Mouse (Mus musculus): ENCODE results near the gene Tfdp2. TPM values are rescaled to one million over a fixed set of nuclear protein-coding genes. Genes with fewer than 3 reads are reported as not detected.
A peak's percentile ranks its signal among the peaks of the same experiment; 100 is the strongest.
"Not testable (repeated sequence)": the region's sequence is repeated elsewhere in the genome, so short reads cannot be mapped to it uniquely, and the experiment has no call there.

Tfdp2 gene
- polyA plus RNA-seq, 1 experiment from 2014 or later: 61.4 TPM

- Histone ChIP-seq H3K27me3 (replicated peaks; ENCODE audit: low read depth, poor library complexity, severe bottlenecking) (no peaks in the 10 kb centered on the region), H3K27ac (replicated peaks) (no peak overlapping the region), H3K4me1 (0 out of 2 replicates have a peak, but pooled peaks cover 8% of the 10 kb centered on the region), H3K36me3 (replicated peaks) (peaks cover 35% of the 10 kb centered on the region), H3K4me3 (no peak overlapping the region), H3K9me3 (no peaks in the 10 kb centered on the region)
- DNase-seq (ENCODE audit: low spot score): no peak
- WGBS: 78% methylated on average over 6 of the region's 6 CpGs
Observed at GRCm38 (mm10) chr9:96326496-96326923, 130.4 kb downstream of the Tfdp2 start.

- DNase-seq (ENCODE audit: low spot score): no peak
- Histone ChIP-seq H3K36me3 (replicated peaks) (peaks cover 41% of the 10 kb centered on the region), H3K4me1 (0 out of 2 replicates have a peak, but pooled peaks cover 8% of the 10 kb centered on the region), H3K27ac (replicated peaks) (no peak overlapping the region), H3K4me3 (no peak overlapping the region), H3K27me3 (replicated peaks; ENCODE audit: low read depth, poor library complexity, severe bottlenecking) (no peaks in the 10 kb centered on the region), H3K9me3 (no peaks in the 10 kb centered on the region)
- 89% methylated on average over 4 of the region's 4 CpGs for WGBS
Observed at GRCm38 (mm10) chr9:96328226-96328625, 132.2 kb downstream of the Tfdp2 start.

GRCm38 (mm10) chr9:96331146-96331545 lies 135.1 kb downstream of the Tfdp2 start:
- H3K4me3 ChIP-seq: no peak overlapping the region
- no peak overlapping the region for H3K27ac ChIP-seq (replicated peaks)
- peaks cover 60% of the 10 kb centered on the region for H3K36me3 ChIP-seq (replicated peaks)
- H3K4me1 ChIP-seq: no peaks in the 10 kb centered on the region
- no peaks in the 10 kb centered on the region for H3K9me3 ChIP-seq
- no peak for DNase-seq (ENCODE audit: low spot score)
- 94% methylated on average over 5 of the region's 5 CpGs for WGBS
- no peaks in the 10 kb centered on the region for H3K27me3 ChIP-seq (replicated peaks; ENCODE audit: low read depth, poor library complexity, severe bottlenecking)

GRCm38 (mm10) chr9:96345750-96346149 lies 149.7 kb downstream of the Tfdp2 start:
- DNase-seq (ENCODE audit: low spot score): no peak
- Histone ChIP-seq H3K4me1 (no peaks in the 10 kb centered on the region), H3K27me3 (replicated peaks; ENCODE audit: low read depth, poor library complexity, severe bottlenecking) (no peaks in the 10 kb centered on the region), H3K9me3 (no peaks in the 10 kb centered on the region), H3K27ac (replicated peaks) (no peak overlapping the region), H3K36me3 (replicated peaks) (peaks cover 55% of the 10 kb centered on the region), H3K4me3 (no peak overlapping the region)
- WGBS: 97% methylated on average over 3 of the region's 3 CpGs

- Histone ChIP-seq H3K27ac (replicated peaks) (no peak overlapping the region), H3K4me1 (peaks cover 1% of the 10 kb centered on the region; the same call in 1 of the 2 replicates), H3K4me3 (no peak overlapping the region), H3K27me3 (replicated peaks; ENCODE audit: low read depth, poor library complexity, severe bottlenecking) (no peaks in the 10 kb centered on the region), H3K9me3 (no peaks in the 10 kb centered on the region), H3K36me3 (replicated peaks) (peaks cover 45% of the 10 kb centered on the region)
- DNase-seq (ENCODE audit: low spot score): no peak
- 87% methylated on average over 5 of the region's 5 CpGs for WGBS
Observed at GRCm38 (mm10) chr9:96348885-96349284, 152.8 kb downstream of the Tfdp2 start.

GRCm38 (mm10) chr9:96350010-96350409 lies 153.9 kb downstream of the Tfdp2 start:
- DNase-seq (ENCODE audit: low spot score): peak; percentile 42
- Histone ChIP-seq H3K36me3 (replicated peaks) (peaks cover 38% of the 10 kb centered on the region), H3K27ac (replicated peaks) (no peak overlapping the region), H3K4me3 (no peak overlapping the region), H3K4me1 (peaks cover 2% of the 10 kb centered on the region; the same call in 1 of the 2 replicates), H3K9me3 (no peaks in the 10 kb centered on the region), H3K27me3 (replicated peaks; ENCODE audit: low read depth, poor library complexity, severe bottlenecking) (no peaks in the 10 kb centered on the region)
- 42% methylated on average over 4 of the region's 4 CpGs for WGBS

- Histone ChIP-seq H3K27me3 (replicated peaks; ENCODE audit: low read depth, poor library complexity, severe bottlenecking) (no peaks in the 10 kb centered on the region), H3K4me3 (no peak overlapping the region), H3K9me3 (no peaks in the 10 kb centered on the region), H3K27ac (replicated peaks) (no peak overlapping the region), H3K36me3 (replicated peaks) (peaks cover 35% of the 10 kb centered on the region), H3K4me1 (peaks cover 2% of the 10 kb centered on the region; the same call in 1 of the 2 replicates)
- WGBS: 55% methylated on average over 3 of the region's 3 CpGs
- DNase-seq (ENCODE audit: low spot score): no peak
Observed at GRCm38 (mm10) chr9:96350476-96350875, 154.4 kb downstream of the Tfdp2 start.

GRCm38 (mm10) chr9:96351771-96352170 lies 155.7 kb downstream of the Tfdp2 start:
- peaks cover 38% of the 10 kb centered on the region for H3K36me3 ChIP-seq (replicated peaks)
- not testable (repeated sequence) for H3K27me3 ChIP-seq (replicated peaks; ENCODE audit: low read depth, poor library complexity, severe bottlenecking); H3K9me3 ChIP-seq; H3K4me1 ChIP-seq; DNase-seq (ENCODE audit: low spot score); H3K27ac ChIP-seq (replicated peaks); H3K4me3 ChIP-seq
- 89% methylated on average over 6 of the region's 6 CpGs for WGBS

- Histone ChIP-seq H3K9me3 (no peaks in the 10 kb centered on the region), H3K36me3 (replicated peaks) (peaks cover 40% of the 10 kb centered on the region), H3K4me3 (no peak overlapping the region), H3K4me1 (peaks cover 2% of the 10 kb centered on the region; the same call in 1 of the 2 replicates), H3K27ac (replicated peaks) (no peak overlapping the region), H3K27me3 (replicated peaks; ENCODE audit: low read depth, poor library complexity, severe bottlenecking) (no peaks in the 10 kb centered on the region)
- no peak for DNase-seq (ENCODE audit: low spot score)
- WGBS: 80% methylated on average over 12 of the region's 12 CpGs
Observed at GRCm38 (mm10) chr9:96353121-96353769, 157.2 kb downstream of the Tfdp2 start.

GRCm38 (mm10) chr9:96353799-96354198 lies 157.7 kb downstream of the Tfdp2 start:
- H3K27me3 ChIP-seq (replicated peaks; ENCODE audit: low read depth, poor library complexity, severe bottlenecking): no peaks in the 10 kb centered on the region
- H3K36me3 ChIP-seq (replicated peaks): peaks cover 45% of the 10 kb centered on the region
- DNase-seq (ENCODE audit: low spot score): no peak
- no peaks in the 10 kb centered on the region for H3K9me3 ChIP-seq
- WGBS: 85% methylated on average over 8 of the region's 8 CpGs
- H3K4me3 ChIP-seq: no peak overlapping the region
- peaks cover 2% of the 10 kb centered on the region; the same call in 1 of the 2 replicates for H3K4me1 ChIP-seq
- no peak overlapping the region for H3K27ac ChIP-seq (replicated peaks)

GRCm38 (mm10) chr9:96360056-96360455 lies 164.0 kb downstream of the Tfdp2 start:
- peaks cover 23% of the 10 kb centered on the region for H3K36me3 ChIP-seq (replicated peaks)
- WGBS: 93% methylated on average over 3 of the region's 3 CpGs
- H3K9me3 ChIP-seq: no peaks in the 10 kb centered on the region
- no peak overlapping the region for H3K4me3 ChIP-seq
- H3K27ac ChIP-seq (replicated peaks): no peak overlapping the region
- H3K27me3 ChIP-seq (replicated peaks; ENCODE audit: low read depth, poor library complexity, severe bottlenecking): no peaks in the 10 kb centered on the region
- DNase-seq (ENCODE audit: low spot score): no peak
- H3K4me1 ChIP-seq: peaks cover 24% of the 10 kb centered on the region

- Histone ChIP-seq H3K36me3 (replicated peaks) (peaks cover 9% of the 10 kb centered on the region), H3K27ac (replicated peaks) (peak overlapping the region; percentile 96), H3K4me1 (peaks cover 24% of the 10 kb centered on the region), H3K27me3 (replicated peaks; ENCODE audit: low read depth, poor library complexity, severe bottlenecking) (no peaks in the 10 kb centered on the region), H3K4me3 (peak overlapping the region; percentile 88), H3K9me3 (no peaks in the 10 kb centered on the region)
- 2% methylated on average over 64 of the region's 64 CpGs for WGBS
- peak; percentile 78 for DNase-seq (ENCODE audit: low spot score)
Observed at GRCm38 (mm10) chr9:96363581-96364140, 167.6 kb downstream of the Tfdp2 start.
